Mouse (Mus musculus) liver, adult 2 months (tissue): ENCODE results near the gene Spata17. TPM values are rescaled to one million over a fixed set of nuclear protein-coding genes. Genes with fewer than 3 reads are reported as not detected.

Experiments used
- DNase-seq: peaks from one replicate; pipeline ENCODE4 v3.0.0-alpha.2; 2011; ENCODE audit warnings: low read depth, low spot score; ENCODE audit errors: extremely low read depth
- H3K27ac ChIP-seq: fragments of 200-500 bp; replicated peaks from 2 replicates; pipeline ENCODE4 v1.5.1; 2012; ENCODE audit warnings: low read depth, mild to moderate bottlenecking, control low read depth, inconsistent platforms, low read length; ENCODE audit not compliant: insufficient read depth
- H3K27me3 ChIP-seq: fragments of 200-500 bp; 2 replicates; pipeline ENCODE4 v1.6.1; 2012; ENCODE audit warnings: mild to moderate bottlenecking, moderate library complexity, low read length, inconsistent platforms; ENCODE audit not compliant: control insufficient read depth, insufficient read depth
- H3K36me3 ChIP-seq: fragments of 200-500 bp; 2 replicates; pipeline ENCODE4 v1.6.1; 2012; ENCODE audit warnings: low read length, inconsistent platforms; ENCODE audit not compliant: control insufficient read depth, insufficient read depth
- H3K4me1 ChIP-seq: fragments of 200-500 bp; 2 replicates; pipeline ENCODE4 v1.6.1; 2011; ENCODE audit warnings: low read length; ENCODE audit not compliant: control insufficient read depth, insufficient read depth
- H3K4me3 ChIP-seq: fragments of 200-500 bp; 2 replicates; pipeline ENCODE4 v1.5.1; 2011; ENCODE audit warnings: low read depth, mild to moderate bottlenecking, control low read depth, low read length, moderate library complexity; ENCODE audit not compliant: insufficient read depth
- H3K79me2 ChIP-seq: fragments of 200-500 bp; 2 replicates; pipeline ENCODE4 v1.6.1; 2012; ENCODE audit warnings: inconsistent platforms, mild to moderate bottlenecking, low read length, moderate library complexity; ENCODE audit not compliant: control insufficient read depth, insufficient read depth
- H3K9ac ChIP-seq: fragments of 200-500 bp; 2 replicates; pipeline ENCODE4 v1.6.1; 2012; ENCODE audit warnings: low read depth, mild to moderate bottlenecking, control low read depth, inconsistent platforms, low read length
- CTCF ChIP-seq: fragments of 200-500 bp; IDR thresholded peaks from 2 replicates; pipeline ENCODE4 v1.5.1; 2011; ENCODE audit warnings: low read depth, low read length, control low read depth
- POLR2A ChIP-seq: fragments of 200-500 bp; IDR thresholded peaks from 2 replicates; pipeline ENCODE4 v1.6.1; 2011; ENCODE audit warnings: low read length, control low read depth; ENCODE audit not compliant: insufficient read depth; ENCODE audit errors: extremely low read depth
- WGBS: fragments of 180-500 bp; shearing (Covaris S2); methylation state at CpG from one replicate; pipeline ENCODE4 v1.1.7; 2018; 5-methylcytosine and 5-hydroxymethylcytosine counted together
- polyA plus RNA-seq: library from polyadenylated mRNA; depleted of rRNA; stranded (reverse); fragments of >200 nt; gene quantifications from 2 replicates; pipeline ENCODE4 v1.2.3, GENCODE M21; 2012
- total RNA-seq: library from RNA; depleted of rRNA; stranded (reverse); fragments of >200 nt; gene quantifications from 2 replicates; pipeline ENCODE4 v1.2.3, GENCODE M21; 2014

The Spata17 gene
- total and polyA plus RNA-seq, 2 experiments: 0.83 TPM; not detected in 1

DNA sequence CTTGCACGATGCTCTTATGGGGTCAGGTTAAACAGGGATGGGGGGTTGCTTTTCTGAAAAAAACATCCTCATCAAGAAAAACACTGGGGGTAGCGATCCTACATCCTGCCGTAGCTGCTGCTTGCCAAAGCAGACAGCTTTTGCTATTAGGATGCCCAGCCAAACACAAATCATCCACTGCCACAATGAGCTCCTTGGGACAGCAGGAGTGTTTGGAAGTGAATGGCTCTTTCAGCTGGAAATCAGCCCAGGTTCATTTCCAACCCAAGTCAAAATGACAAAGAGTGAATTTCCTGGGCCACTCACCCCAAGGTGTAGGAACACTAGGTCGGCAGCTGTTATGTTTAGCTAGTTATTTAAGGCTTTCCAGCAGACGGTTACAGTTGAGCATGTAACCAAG lies 162.7 kb downstream of the Spata17 start:
- DNase-seq: no peak
- Histone ChIP-seq H3K27me3 (no peaks in the 10 kb centered on the region), H3K79me2 (no peaks in the 10 kb centered on the region), H3K4me3 (no peak overlapping the region), H3K9ac (no peak overlapping the region), H3K27ac (no peak overlapping the region), H3K36me3 (no peaks in the 10 kb centered on the region), H3K4me1 (no peaks in the 10 kb centered on the region)
- 76% methylated on average over 5 of the region's 5 CpGs for WGBS
- TF ChIP-seq POLR2A (no peak), CTCF (no peak)

DNA sequence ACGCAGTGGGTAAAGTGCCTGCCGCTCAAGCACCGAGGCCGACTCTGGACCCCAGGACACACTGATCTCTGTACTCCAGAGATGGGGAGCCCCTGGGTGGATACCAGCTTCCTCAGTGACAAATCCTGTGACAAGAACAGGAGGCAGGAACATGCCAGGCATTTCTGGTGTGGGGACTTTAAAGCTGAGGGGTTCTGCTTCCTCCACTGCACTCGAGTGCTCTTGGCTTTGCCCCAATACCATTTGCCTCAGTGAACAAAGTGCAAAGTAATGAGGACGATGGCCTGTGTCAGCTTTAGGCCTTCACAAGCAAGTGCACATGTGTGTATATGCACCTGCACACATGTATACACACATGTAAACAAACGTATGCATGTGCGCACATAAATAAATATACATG lies 164.0 kb downstream of the Spata17 start:
- WGBS: 83% methylated on average over 8 of the region's 8 CpGs

DNA sequence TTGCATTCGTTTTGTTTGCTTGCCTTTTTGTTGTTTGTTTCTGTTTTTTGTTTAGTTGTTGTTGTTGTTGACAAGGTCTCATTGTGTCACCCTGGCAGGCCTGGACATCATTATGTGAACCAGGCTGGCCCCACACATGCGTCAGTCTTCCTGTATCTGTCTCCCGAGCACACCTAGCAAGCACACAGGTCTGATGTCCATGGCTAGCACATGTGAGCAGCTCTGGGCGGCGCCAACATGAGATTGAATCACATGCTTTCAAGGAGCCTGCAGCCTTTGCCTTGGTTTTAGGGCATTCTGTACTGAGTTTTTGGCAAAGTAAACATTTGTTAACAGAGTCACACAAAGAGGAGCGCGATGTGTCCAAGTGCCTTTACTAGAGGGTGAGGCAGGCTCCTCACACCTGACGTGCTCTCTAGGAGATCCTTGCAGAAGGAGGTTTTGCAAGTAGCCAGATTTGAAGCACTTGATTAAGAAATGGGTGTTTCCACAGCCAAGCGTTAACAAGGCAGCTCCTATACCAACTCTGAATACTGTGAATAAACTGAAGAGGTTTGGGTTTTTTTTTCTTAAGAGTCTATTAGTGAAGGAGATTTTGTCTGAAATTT lies 166.5 kb downstream of the Spata17 start:
- no peaks in the 10 kb centered on the region for H3K79me2 ChIP-seq
- WGBS: 94% methylated on average over 9 of the region's 9 CpGs
- no peaks in the 10 kb centered on the region for H3K4me1 ChIP-seq
- no peak overlapping the region for H3K4me3 ChIP-seq
- H3K36me3 ChIP-seq: no peaks in the 10 kb centered on the region
- no peak for TF ChIP-seq CTCF
- no peak for TF ChIP-seq POLR2A
- no peak for DNase-seq
- no peak overlapping the region for H3K27ac ChIP-seq
- no peak overlapping the region for H3K9ac ChIP-seq
- H3K27me3 ChIP-seq: no peaks in the 10 kb centered on the region

More for the DNA sequence above, 164.0 kb downstream of the Spata17 start:
- Histone ChIP-seq H3K27me3 (no peaks in the 10 kb centered on the region), H3K27ac (no peak overlapping the region), H3K36me3 (no peaks in the 10 kb centered on the region), H3K9ac (no peak overlapping the region), H3K79me2 (no peaks in the 10 kb centered on the region), H3K4me1 (no peaks in the 10 kb centered on the region), H3K4me3 (no peak overlapping the region)
- no peak for DNase-seq
- no peak for TF ChIP-seq POLR2A
- no peak for TF ChIP-seq CTCF

- Histone ChIP-seq H3K4me1 (no peaks in the 10 kb centered on the region), H3K36me3 (no peaks in the 10 kb centered on the region), H3K4me3 (no peak overlapping the region), H3K27me3 (no peaks in the 10 kb centered on the region), H3K27ac (no peak overlapping the region), H3K79me2 (no peaks in the 10 kb centered on the region), H3K9ac (no peak overlapping the region)
- no peak for DNase-seq
- 66% methylated on average over 6 of the region's 6 CpGs for WGBS
- no peak for TF ChIP-seq CTCF
- no peak for TF ChIP-seq POLR2A
Observed at GRCm38 (mm10) chr1:187044726-187045125, 170.5 kb downstream of the Spata17 start.

DNA sequence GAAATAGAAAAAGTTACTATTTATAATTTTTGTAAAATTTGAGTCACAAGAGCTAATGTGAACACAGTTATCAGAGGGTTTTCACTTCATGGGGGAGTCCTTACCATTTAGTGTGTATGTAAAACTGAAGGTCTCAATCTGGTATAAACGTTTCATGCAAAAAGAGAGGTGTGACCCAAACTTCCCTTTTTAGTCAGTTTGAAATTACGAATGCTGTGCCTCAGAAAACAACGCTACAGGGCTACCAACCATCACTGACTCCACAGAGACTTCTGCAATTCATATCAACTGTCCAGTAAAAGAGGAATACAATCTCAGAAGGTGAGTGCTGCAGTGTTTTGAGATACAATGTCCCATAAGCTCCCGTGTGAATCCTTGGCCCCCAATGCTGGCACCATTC lies 175.5 kb downstream of the Spata17 start:
- no peaks in the 10 kb centered on the region for H3K79me2 ChIP-seq
- H3K27ac ChIP-seq: no peak overlapping the region
- no peak for TF ChIP-seq CTCF
- TF ChIP-seq POLR2A: no peak
- H3K4me3 ChIP-seq: no peak overlapping the region
- WGBS: 73% methylated on average over 4 of the region's 4 CpGs
- H3K4me1 ChIP-seq: no peaks in the 10 kb centered on the region
- H3K9ac ChIP-seq: no peak overlapping the region
- DNase-seq: no peak
- no peaks in the 10 kb centered on the region for H3K27me3 ChIP-seq
- no peaks in the 10 kb centered on the region for H3K36me3 ChIP-seq

- Histone ChIP-seq H3K4me1 (no peaks in the 10 kb centered on the region; the same call in 1 of the 2 replicates), H3K27me3 (no peaks in the 10 kb centered on the region), H3K27ac (no peak overlapping the region), H3K9ac (no peak overlapping the region), H3K4me3 (no peak overlapping the region), H3K79me2 (no peaks in the 10 kb centered on the region), H3K36me3 (no peaks in the 10 kb centered on the region)
- DNase-seq: no peak
- WGBS: 93% methylated on average over 4 of the region's 4 CpGs
- TF ChIP-seq POLR2A: no peak
- no peak for TF ChIP-seq CTCF
Observed at GRCm38 (mm10) chr1:187035785-187036184, 179.5 kb downstream of the Spata17 start.
